Comparison of ENCODE assay signal across 21 mouse cellular contexts in the genomic region with DNA sequence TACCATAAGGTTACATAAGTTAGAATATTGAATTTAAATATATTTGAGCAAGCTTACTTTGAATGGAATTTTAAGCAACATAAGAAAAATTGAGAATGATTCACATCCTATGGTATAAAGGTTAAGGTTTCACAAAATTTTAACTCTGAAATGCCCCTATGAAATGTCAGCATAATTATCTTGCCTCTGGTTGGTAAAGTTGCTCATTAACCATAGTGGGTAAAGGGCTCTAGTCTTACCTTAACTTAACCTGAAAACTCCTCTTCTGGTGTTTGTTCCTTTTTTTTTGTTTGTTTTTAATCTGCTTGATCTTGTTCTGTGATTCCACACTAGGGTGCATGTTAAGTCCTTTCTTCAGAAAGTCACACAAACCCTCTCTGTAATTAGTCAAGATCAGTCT.
A peak's percentile ranks its signal among the peaks of the same experiment; 100 is the strongest.
DNase-seq lines count a peak whose midpoint lies in the region; ATAC-seq and TF ChIP-seq lines count a peak whose summit lies in the region.
"Had no signal": no experiment of that assay in that cellular context is flagged by ENCODE, and none has a peak within 500 bp of the region (broad histone marks: within the 10 kb centered on the region; RNA-seq: fewer than 3 reads in every experiment).

No protein-coding gene starts in this region.

- DNase-seq in kidney, adult 2 months, result peak; percentile 69
- DNase-seq in kidney, postnatal 4 days, result no peak
- DNase-seq in kidney, adult 9 months, result peak; percentile 70
- DNase-seq in kidney, postnatal 10 days, result no peak
- peak; percentile 24 for DNase-seq in liver, adult 2 months (ENCODE audit: extremely low read depth, low read depth, low spot score)
- DNase-seq: adrenal gland, adult 2 months; adrenal gland, adult 8-10 months; adrenal gland, postnatal 10 days; adrenal gland, postnatal 14 days; adrenal gland, postnatal 25 days; adrenal gland, postnatal 36 days; B cell, adult 2 months; cerebellum, adult 11 months; cerebellum, adult 11-12 months; cerebellum, adult 18-20 months had no signal

- peak overlapping the region; percentile 93 for H3K27ac ChIP-seq in kidney, adult 2 months (ENCODE audit: insufficient read depth, low read depth, low read length)
- H3K27ac ChIP-seq in liver, adult 2 months (replicated peaks; ENCODE audit: insufficient read depth, low read depth, low read length), result no peak overlapping the region
- H3K27ac ChIP-seq in liver, embryonic 12.5 days, result no peak overlapping the region

- H3K4me1 ChIP-seq in kidney, adult 2 months (ENCODE audit: control insufficient read depth, insufficient read depth, low read length), result peaks cover 7% of the 10 kb centered on the region
- H3K4me1 ChIP-seq in liver, adult 2 months (ENCODE audit: control insufficient read depth, insufficient read depth, low read length), result no peaks in the 10 kb centered on the region
- H3K4me1 ChIP-seq in liver, embryonic 12.5 days, result no peaks in the 10 kb centered on the region

- no peak overlapping the region for H3K4me2 ChIP-seq in liver, embryonic 12.5 days

- no peaks in the 10 kb centered on the region for H3K9me3 ChIP-seq in liver, embryonic 12.5 days (replicated peaks)

- TF ChIP-seq POLR2A in kidney, adult 2 months (IDR thresholded peaks at IDR 0.05; ENCODE audit: low read depth, low read length), result no peak
- no peak for TF ChIP-seq POLR2A in liver, adult 2 months (IDR thresholded peaks at IDR 0.05; ENCODE audit: extremely low read depth, insufficient read depth, low read length)

- H3K4me3 ChIP-seq in kidney, adult 2 months (ENCODE audit: insufficient read depth, low read depth, low read length), result no peak overlapping the region
- H3K4me3 ChIP-seq in liver, adult 2 months (ENCODE audit: insufficient read depth, low read depth, low read length), result no peak overlapping the region
- H3K4me3 ChIP-seq in liver, embryonic 12.5 days, result no peak overlapping the region

- TF ChIP-seq CTCF in kidney, adult 2 months (conservative IDR thresholded peaks at IDR 0.05; ENCODE audit: insufficient read depth, insufficient read length, low read depth, low read length), result no peak
- no peak for TF ChIP-seq CTCF in liver, adult 2 months (IDR thresholded peaks at IDR 0.05; ENCODE audit: low read depth, low read length)

- no peaks in the 10 kb centered on the region for H3K36me3 ChIP-seq in kidney, adult 2 months (ENCODE audit: control insufficient read depth, insufficient read depth, low read length)
- no peaks in the 10 kb centered on the region for H3K36me3 ChIP-seq in liver, adult 2 months (ENCODE audit: control insufficient read depth, insufficient read depth, low read length)
- H3K36me3 ChIP-seq in liver, embryonic 12.5 days, result no peaks in the 10 kb centered on the region
- H3K36me3 ChIP-seq: G1E had no signal

- no peak for ATAC-seq in liver, embryonic 12.5 days
- ATAC-seq: activated CD4-positive, CD25-positive, alpha-beta regulatory T cell, adult 4 months; CD4-positive, CD25-positive, alpha-beta regulatory T cell, adult 4 months; Patski had no signal

- H3K9ac ChIP-seq in liver, adult 2 months (ENCODE audit: low read depth, low read length), result no peak overlapping the region
- no peak overlapping the region for H3K9ac ChIP-seq in liver, embryonic 12.5 days

- no peaks in the 10 kb centered on the region for H3K27me3 ChIP-seq in kidney, adult 2 months (replicated peaks; ENCODE audit: control insufficient read depth, insufficient read depth, low read length)
- H3K27me3 ChIP-seq in liver, adult 2 months (ENCODE audit: control insufficient read depth, insufficient read depth, low read length), result no peaks in the 10 kb centered on the region
- H3K27me3 ChIP-seq in liver, embryonic 12.5 days (replicated peaks), result no peaks in the 10 kb centered on the region
- H3K27me3 ChIP-seq: CH12.LX, Patski had no signal

- H3K79me2 ChIP-seq in liver, adult 2 months (ENCODE audit: control insufficient read depth, insufficient read depth, low read length), result no peaks in the 10 kb centered on the region

Comparison
In these comparisons a context has a peak if more than half of its experiments do, and no peak if none do; other contexts are left out.
1. DNase-seq: peak in kidney, adult 2 months (single experiment), kidney, adult 9 months (single experiment) and liver, adult 2 months (single experiment); none in kidney, postnatal 4 days (0 of 2) and kidney, postnatal 10 days (single experiment).